Mouse (Mus musculus) embryonic fibroblast, embryonic 13.5 days (primary cell): ENCODE data around the gene Kazn.

Experiments used
- CTCF ChIP-seq: IDR thresholded peaks from 2 replicates; pipeline ENCODE4 v1.5.1; 2011; ENCODE audit warnings: mild to moderate bottlenecking, control low read depth, low read length, moderate library complexity, borderline replicate concordance; ENCODE audit not compliant: insufficient read depth
- POLR2A ChIP-seq: IDR thresholded peaks from 2 replicates; pipeline ENCODE4 v1.6.1; 2011; ENCODE audit warnings: low read depth, mild to moderate bottlenecking, control low read depth, low read length, moderate library complexity

- TF ChIP-seq CTCF, result no peak
- TF ChIP-seq POLR2A, result no peak
Measured at GRCm38 (mm10) chr4:142185533-142185900, 53.7 kb downstream of the Kazn start.
